Mouse (Mus musculus): Measurements from ENCODE around the gene Cdkal1.

DNA sequence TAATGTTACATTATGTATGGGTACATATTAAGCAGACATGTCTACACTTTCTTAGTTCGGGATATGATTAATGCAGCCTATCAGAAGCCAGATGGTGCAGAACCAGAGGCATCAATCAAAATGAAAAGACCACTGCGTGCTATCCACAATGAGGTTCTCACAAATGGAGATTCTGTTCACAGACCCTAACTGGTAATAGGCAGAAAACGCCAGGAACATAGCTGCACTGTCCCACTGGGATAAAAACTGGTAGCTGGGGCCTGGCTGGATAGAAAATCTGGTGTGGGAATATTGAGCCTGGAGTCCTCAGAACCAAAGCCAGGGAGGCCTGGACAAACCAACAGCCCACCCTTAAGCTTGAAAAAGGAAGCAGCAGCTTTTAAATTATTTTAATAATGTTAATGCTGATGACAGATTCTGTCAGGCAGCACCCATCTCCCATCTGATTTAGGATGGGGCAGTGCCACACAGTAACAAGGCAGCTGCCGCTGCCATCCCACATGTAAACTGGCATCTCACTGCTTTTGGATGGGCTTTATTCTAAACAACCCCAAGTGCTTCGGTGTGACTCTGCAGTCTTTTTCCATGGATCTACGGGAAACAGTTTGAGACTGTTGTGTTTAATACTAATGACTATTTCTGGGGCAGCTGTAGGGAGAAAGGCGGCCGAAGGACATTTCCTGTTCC is 438.9 kb downstream of the Cdkal1 start:
- TF ChIP-seq CTCF (IDR thresholded peaks at IDR 0.05; ENCODE audit: control insufficient read depth, insufficient read depth, low read length) (no peak), POLR2A (IDR thresholded peaks at IDR 0.05; ENCODE audit: borderline replicate concordance, control insufficient read depth, low read depth, low read length) (no peak)
